Mouse (Mus musculus) c-Kit-positive CD71-positive TER-119-negative erythroid progenitor cells, embryonic 14.5 days (primary cell): ENCODE data around the gene Ralgps1.
"Not testable (repeated sequence)": the region's sequence is repeated elsewhere in the genome, so short reads cannot be mapped to it uniquely, and the experiment has no call there.

Experiments
- DNase-seq: peaks from one replicate; pipeline ENCODE4 v3.0.0-alpha.2; 2013; ENCODE audit warnings: low read depth

Ralgps1 gene

DNA sequence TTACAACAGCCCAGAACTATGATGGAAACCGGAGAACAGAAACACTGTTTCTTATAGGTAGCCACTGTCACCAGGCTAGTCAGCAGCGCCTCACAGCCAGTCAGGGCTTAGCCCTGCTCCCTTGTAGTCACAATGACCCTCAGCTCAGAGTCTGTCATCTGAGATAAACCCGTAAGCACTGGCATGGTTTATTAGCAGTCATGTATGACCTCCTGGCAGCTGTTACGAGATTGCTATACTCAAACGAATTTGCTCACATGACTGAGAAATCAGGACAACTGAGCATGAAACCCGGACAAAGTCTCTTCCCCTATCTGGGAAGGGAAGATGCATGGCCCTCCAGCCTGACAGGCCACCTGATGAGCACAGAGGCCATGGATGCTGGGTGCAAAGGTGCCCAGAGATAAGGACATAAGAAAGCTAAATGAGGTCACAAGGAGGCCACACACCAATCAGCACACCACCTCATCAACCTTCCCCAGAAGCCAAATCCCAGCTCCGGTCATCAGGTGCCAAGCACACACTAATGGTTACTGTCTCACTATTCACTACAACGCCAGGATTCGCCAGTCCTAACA, 10.1 kb downstream of the Ralgps1 start:
- DNase-seq: no peak

DNA sequence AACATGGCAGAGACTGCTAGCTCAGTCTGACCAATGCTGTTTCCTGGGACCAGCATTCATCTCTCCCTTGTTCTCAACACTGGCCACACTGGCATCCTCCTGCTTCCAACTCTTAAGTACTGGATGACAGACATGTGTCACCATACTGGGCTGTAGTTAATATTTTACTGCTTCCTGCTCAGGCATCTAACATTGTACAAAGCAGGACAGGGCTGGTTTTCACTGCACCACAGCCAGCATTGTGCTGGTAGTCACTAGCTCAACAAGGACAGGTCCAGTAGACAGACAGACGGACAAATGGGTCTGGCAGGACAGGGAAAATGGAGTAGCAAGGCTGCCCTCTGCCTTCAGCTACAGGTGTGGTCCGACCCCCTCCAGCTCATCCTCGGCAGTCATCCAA, 10.7 kb downstream of the Ralgps1 start:
- DNase-seq: no peak

DNA sequence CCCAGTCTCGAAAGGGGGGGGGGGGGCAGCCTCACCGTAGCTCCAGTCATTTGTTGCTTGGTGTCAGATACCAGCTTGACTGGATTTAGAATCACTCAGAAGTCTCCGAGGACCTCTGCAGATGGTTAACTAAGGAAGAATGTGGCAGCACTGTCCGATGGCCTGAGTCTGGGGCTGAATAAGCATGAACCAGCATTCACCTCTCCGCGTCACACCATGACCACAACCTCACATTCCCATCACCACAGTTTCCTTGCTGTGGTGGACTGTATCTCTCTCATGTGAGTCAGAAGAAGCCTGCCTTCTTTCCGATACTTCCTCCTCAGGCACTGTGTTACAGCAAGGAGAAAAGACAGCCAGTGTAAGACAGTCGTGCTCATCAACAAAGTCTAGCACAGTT, 12.1 kb downstream of the Ralgps1 start:
- DNase-seq: no peak

DNA sequence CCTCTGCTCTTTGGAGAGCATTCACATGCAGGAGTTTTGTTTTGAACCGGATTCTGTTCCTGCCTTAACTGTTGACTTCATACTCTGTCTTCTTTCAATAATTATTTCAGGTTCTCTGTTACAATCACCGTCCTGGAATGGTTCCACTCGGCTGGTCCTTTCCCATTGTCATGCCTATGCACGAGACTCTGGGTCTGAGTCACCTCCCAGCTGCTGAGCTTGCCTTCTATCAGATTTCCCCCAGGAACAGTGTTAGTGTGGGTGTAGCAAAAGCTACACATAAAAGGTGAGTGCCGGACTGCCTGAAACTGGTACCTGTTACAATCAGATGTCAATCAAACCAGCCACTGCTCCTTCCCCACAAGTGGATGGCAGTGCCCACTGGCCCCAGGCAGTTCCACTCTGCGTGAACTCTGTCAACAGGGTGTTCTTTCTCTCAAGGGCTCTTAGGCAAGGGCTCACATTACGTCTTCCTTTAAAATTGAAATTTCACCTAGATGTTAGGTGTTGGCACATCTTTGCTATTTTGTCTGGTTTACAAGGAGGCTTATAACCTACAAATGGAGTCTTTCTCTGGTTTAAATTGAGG, 13.9 kb downstream of the Ralgps1 start:
- DNase-seq: no peak

DNA sequence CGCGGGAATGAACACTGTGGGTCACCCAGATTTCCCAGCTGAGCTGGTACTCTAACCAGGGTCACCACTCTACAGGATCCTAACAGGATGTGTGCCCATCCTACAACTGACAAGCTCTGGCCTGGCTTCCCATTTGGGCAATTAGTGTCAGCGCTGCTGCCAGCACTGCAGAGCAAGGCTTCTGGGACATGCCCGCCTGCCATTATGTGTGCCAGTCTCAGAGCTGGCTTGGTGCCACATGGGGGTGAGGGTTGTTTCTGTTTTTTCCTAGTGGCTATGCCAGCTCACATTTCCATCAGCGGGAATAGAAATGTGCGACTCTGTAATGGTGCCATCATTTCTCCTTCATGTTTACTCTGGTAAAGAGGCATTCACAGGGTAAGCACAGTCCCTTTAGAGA, 15.7 kb downstream of the Ralgps1 start:
- no peak for DNase-seq

DNA sequence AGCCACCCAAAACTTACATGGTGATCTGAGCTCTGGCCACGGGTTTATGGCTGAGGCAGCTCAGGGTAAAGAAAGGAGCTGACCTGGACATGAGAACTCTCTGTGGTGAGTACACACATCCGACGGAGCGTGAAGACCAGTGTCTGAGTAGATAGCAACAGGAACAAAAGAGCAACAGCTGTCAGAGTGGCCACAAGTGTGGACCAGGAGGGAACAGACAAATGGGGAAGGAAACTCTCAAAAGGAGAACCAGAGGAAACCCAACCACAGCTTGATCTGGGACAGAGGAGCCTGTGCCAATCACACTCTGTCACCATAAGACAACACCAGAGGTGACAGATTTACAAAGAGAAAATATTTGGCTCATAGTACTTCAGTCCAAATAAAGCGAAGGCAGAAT, 17.9 kb downstream of the Ralgps1 start:
- DNase-seq: no peak

DNA sequence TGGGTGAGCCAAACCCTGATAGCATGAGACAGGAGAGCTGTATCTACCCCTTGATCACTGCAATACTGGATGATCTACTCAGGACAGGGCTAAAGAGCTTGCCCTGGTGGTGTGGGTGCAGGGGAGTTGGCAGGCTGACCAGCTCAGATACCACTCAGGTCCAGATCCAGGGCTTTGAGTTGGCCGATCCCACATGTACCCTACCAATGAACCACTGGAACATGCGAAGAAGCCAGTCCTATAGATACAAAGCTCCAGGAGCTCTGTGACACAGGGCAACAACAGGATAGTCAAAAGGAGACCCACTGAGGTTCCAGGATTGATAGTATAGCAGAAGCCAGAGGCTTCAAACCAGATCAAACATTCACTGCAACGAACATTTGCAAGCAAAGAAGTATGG, 19.8 kb downstream of the Ralgps1 start:
- no peak for DNase-seq

DNA sequence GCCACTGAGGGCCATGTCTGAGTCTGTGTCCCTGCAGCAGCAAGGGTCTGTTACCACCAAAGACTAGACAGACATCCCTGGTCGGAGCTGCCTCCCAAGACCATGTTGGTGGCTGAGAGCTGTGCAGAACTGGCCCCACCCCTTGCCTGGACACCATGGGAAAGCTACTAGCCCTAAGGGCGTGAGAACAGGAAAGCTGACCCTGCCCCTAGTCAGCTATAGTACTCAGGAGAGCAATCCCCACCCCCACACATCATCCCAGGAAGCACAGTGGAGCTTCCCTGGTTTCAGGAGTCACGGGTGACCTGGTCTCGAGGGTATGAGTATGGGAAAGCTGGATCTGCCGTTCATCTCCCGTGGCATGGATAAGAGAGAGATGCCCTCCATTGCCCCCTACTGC, 20.4 kb downstream of the Ralgps1 start:
- no peak for DNase-seq

DNA sequence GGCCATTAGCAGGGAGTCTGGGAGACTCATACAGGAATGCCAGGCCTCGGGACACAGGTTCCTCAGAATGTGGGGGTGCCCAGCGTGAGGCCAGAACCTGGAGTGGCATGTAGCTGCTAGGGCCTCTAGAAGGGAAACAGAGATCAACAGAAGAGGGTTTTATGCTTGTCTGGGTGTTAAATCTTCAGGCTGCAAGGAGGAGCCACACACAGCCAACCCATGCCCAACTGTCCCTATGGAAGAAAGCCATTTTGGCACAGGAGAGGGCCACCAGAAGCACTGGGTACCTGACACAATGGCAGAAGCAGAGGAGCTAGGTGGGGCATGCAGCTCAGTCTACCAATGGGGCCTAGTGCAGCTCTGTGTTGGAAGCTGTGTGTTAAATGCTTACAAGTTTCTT, 21.7 kb downstream of the Ralgps1 start:
- DNase-seq: no peak

DNA sequence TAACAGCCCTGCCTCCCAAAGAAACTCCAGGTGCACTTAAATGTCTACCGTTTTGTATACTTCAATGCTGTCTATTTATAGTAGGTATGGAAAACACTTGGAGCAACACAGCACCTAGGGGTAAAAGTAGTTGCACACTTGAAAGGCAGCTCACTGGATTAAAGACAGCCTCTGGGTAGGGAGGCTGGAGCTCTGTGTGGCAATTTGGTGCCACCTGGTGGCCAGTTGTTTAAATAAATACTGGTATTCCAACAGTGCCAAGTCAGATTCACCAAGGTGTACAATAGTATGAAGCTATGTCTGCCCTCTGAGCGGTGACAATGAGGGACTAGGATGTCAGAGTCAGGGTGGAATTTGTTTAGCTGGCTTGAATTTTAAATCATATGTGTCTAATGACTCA, 22.2 kb downstream of the Ralgps1 start:
- DNase-seq: peak; percentile 59

DNA sequence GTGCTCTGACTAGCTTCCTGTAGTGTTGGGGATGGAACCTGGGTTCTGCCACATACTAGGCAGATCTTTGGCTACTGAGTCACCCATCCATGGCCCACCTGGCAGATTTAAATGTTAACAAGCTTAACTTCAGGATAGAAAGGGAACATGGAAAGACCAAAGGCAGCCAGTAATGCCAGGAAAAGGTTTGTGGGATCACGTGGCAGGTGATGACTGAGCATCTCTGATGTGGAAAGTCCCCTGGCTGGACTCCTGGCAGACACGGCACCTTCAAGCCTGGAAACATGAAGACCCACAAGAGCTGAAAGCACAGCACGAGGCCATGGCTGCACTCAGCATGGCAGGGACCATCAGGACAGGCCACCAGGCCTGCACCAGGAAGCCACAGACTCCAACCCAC, 23.0 kb downstream of the Ralgps1 start:
- DNase-seq: no peak

DNA sequence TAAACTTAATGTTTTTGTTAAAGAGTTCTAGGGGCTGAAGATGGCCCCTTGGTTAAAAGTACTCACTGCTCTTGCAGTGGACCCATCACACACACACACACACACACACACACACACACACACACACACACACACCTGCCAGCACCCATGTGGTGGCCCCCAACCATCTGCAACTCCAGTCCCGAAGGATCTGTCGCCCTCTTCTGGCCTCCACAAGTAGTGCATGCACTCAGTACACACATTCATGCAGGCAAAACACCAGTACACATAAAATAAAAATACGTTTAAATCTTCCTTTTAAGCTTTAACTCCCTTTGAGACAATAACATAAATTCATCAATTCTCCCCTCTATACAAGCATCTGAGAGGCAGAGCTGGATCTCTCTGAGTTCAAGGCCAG, 23.7 kb downstream of the Ralgps1 start:
- DNase-seq: peak; percentile 30

DNA sequence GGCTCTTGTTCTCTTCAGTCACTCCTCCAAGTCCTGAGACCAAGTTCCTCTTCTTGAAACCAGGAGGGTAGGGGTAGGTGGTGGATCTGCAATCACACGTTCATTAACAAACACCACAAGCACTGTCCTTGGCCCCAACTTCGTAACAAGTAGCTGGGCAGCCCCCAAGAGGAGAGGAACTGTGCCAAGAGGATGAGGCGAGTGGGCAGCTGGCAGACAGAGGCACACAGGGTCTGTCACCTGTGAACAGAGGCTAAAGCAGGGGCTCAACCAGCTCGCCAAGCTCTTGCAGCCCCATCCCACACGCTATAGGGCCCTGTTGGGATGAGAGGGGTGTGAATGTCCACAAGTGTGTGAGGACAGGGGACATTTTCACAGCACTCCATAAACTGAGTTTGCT, 24.5 kb downstream of the Ralgps1 start:
- DNase-seq: no peak

DNA sequence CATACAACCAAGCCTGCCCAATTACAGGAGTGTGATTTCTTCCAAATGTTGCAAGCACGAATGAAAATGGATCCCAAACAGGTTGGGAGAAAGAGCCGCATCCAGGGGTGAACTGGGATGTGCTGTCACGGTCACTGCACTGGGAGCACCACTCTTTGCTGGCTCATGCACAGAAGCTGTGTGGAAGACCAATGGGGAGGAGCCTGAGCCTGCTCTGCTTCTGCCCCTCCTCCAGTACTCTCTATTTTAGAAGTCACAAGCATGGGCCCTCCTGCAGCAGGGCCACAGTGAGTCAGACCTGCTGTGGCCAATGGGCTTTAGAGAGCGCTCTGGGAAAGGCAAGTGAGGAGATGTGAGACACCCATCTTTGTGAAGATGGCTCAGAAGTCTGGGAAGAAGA, 25.3 kb downstream of the Ralgps1 start:
- DNase-seq: no peak

DNA sequence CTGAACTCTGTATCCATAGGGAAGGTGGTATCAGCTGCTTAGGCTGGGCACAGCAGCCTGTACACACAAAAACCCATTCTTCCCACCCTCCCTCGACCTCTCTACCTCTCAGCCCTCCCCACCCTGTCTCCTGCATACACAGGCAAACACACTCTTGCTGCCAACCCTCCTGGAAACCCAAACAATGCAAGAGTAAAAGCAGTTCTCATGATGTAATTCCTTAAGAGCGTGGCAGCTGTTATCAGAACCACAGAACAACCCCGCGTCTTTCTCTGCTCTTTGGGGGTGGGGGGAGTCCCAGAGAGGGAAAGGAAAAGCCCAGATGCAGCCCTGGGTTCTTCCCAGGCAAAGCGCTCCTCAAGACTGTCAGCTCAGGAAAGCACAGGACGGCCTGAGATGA, 25.8 kb downstream of the Ralgps1 start:
- no peak for DNase-seq

DNA sequence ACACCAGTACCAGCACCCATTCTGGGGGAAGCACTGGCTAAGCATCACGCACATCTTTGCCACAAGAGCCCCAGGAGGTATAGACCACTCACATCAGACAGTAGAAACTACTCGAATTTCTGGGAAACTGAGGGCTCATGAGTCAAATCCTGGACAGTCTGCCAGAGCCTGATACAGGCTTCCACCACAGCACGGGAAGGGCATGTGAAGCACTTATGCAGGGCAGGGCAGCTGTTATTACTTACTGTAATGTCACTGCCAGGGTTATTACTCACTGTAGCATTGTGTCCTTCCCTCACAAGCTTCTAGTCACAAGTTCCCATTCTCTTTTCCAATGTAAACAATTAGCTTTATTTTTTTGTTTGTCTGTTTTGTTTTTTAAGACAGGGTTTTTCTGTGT, 27.9 kb downstream of the Ralgps1 start:
- DNase-seq: no peak

DNA sequence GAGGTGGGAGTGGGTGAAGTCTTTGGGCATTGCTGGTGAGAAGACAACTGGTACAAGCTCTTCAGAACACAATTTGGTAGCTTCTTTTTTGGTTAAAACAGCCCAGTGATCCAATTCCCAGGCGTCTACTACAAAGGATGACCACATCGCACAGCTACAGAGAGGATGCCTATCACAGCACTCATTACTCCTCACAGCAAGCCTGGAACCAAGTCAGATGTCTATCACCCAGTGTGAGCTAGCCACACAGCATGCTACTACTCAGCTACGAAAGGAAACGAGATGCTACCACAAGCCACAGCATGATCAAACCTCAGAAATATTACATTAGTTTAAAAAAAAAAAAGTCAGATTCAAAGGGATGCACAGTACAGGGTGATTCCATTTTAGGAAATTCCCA, 29.1 kb downstream of the Ralgps1 start:
- DNase-seq: no peak

DNA sequence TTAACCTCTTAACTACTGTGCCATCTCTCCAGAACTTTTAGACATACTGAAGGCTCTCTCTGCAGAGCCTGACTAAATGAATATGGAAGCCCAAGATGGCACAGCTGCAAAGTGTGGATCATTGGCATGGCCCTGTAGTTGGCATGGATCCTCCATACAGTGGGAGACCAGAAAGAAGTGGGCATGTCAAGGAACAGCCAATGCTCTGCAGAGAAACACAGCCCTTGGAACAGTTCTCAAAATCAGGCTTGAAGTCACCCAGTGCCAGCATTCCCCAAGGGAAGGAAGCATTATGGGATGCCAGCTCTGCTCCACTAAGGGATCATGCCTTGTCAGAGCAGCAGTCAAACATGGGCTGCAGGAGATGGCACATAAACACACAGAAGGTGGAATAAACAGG, 35.5 kb downstream of the Ralgps1 start:
- no peak for DNase-seq

DNA sequence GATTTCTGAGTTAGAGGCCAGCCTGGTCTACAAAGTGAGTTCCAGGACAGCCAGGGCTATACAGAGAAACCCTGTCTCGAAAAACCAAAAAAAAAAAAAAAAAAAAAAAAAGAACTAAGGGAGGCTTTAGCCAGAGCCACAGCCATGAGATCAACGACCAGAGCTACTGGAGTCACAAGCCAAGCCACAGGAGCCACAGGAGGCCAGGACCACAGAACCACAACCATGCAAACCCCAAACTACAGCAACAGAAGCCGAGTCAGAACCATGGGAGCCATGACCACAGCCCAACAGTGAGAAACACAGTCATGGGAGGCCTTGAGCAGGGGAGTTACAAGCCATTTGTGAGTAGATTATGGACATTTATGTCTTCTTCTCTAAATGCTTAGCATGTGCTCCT, 41.7 kb downstream of the Ralgps1 start:
- no peak for DNase-seq

DNA sequence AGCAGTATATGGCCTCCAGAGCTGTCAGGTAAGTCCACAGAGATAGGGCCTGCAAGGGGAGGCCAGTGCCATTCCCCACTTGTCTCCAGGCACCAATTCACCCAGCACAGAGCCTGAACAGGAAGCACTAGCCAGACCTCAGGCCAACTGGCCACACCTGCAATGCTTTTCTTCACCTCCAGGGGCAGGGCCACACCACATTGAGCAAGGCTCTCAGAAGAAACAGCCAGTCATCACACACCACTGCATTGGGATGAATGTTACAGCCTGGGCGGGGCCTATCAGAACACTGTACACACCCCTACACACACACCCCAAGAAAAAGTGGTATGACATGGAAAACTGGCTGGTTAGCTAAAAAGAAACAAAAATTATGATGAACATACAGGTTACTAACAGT, 42.3 kb downstream of the Ralgps1 start:
- DNase-seq: peak; percentile 34

DNA sequence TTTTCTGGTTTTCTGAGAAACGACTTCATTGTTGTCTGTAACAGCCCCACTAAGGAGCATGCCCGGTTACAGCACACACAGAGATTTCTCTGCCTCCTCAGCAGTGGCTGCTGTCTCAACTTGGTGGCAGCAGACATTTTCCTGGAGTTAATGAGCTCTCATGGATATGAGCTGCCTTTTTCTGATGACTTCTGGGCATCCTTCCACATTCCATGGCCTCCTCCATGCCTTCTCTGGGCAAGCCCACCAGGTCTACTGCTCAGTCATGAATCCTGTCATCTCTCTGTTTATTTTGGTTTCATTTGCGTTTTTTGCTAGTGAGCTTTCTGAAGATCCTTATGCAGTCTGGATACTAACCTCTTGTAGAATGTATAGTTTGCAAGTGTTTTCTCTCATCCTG, 45.9 kb downstream of the Ralgps1 start:
- DNase-seq: no peak

DNA sequence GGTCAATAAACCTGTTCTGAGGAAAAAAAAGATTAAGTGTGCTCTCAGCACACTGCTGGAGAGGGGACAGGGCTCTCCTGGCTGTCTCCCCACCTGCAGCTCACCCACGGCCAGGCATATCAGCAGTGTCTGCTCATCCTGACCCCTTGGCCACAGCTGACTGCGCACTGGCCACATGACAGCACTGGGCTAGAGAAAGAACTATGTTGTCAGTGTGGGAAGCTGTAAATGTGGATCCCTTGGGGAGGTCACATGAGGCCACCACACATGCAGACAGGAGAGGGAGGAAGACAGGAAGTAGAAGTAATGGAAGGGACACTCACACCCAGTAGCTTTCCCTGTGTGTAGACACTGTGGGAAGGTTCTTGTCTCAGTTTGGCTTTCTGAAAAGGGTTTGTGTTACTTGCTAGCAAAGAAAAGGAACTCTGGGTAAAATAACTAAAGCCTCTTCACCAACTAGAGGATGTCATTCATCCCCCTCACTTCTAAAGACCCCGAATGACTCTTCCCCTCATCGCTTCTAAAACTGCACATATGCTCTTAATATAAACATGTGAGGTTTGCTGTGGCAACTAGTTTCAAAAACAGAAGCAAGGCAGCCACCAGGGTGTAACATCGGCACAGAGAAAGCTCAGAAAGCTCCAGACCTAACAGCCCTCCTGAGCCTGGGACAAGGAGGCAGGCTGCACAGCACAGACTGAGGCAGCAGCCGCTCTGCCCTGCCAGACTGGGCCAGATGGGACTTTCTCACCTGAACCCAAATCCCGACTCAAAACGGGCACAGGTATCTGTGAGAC, 47.3 kb downstream of the Ralgps1 start:
- no peak for DNase-seq

DNA sequence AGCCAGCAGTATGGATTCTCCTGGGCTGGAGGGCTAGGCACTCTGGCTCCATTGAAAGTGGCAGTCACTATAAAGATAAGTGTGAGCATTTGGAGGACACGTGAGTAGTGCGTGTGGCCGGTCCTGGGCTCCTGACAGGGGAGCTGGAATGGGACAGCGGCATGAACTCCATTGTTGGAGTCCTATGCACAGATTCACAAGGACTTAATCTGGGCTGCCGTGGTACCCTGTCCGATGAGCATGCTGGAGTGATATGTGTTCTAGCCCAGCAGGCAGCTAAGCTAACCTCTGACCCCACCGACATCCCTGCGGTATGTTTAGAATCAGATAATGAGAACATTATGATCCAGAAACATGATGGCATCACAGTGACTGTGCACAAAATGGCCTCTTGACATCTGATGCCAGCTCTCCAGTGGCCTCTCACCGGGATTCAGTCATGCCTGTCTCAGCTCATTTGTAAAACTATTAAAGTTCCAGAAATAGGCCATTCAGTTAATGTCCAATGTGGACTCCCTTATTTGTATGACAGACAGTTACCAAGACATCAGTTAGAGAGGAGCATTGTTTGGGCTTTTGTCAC, 48.2 kb downstream of the Ralgps1 start:
- DNase-seq: not testable (repeated sequence)
